Mouse (Mus musculus): ENCODE data around the gene Prkca. TPM values are rescaled to one million over a fixed set of nuclear protein-coding genes. Genes with fewer than 3 reads are reported as not detected.

Gene Prkca
- polyA plus RNA-seq, 1 experiment from 2014 or later = 7.6 TPM

DNA sequence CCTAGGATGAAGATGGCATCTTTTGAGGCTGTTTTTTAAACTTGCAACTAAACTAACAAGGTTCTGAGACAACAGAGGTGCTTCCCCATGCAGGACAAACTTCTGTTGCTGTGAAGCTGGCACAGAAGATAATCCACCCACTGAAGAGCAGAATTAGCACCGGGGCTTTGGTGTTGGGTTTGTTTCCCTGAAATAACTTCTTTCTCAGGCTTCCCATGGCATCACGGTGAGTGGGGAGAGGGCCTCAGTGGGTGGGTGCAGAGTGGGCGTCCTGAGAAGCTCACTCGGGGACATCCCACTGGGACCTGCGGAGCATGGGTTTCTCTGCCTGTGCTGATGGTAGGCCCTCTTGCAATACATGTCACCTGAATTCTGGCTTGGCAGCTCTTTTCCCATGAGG is 161.3 kb downstream of the Prkca start:
- Histone ChIP-seq H3K4me1 (replicated peaks) (peaks cover 18% of the 10 kb centered on the region), H3K36me3 (no peaks in the 10 kb centered on the region), H3K9ac (no peak overlapping the region), H3K9me3 (no peaks in the 10 kb centered on the region), H3K4me2 (no peak overlapping the region), H3K27me3 (no peaks in the 10 kb centered on the region), H3K4me3 (no peak overlapping the region), H3K27ac (replicated peaks) (no peak overlapping the region)
- WGBS = 84% methylated on average over 5 of the region's 5 CpGs
- ATAC-seq (ENCODE audit: low read depth) = no peak

DNA sequence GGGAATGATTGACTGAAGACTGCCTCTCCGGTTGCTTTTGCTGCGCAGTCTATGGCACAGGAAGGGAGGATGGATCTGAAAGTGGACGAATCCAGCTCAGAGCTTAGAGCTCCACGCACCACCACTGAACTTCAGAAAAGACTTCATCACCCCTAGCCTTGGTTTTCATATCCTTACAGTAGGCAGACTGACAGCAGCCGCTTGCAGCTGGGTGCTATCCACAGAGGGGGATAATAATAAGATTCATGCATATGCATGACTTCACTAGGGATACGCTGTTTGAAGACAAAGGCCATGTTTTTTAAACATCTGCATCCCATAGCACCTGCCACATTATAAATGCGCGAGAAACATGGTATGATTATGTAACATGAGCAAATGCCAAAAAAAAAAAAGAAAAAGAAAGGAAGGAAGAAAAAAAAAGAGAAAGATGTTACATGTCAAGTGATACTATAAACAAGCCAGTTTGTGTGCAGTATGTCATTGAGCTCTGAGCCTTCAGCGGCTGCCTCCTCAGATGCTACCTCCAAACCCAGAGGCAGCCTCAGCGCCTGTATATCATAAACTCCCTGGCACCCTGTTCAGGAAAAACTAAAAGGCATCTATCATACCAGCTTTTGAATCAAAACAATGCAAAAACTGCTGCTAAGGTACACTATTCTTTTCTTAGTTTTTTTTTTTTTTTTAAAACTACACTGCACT is 162.6 kb downstream of the Prkca start:
- peaks cover 18% of the 10 kb centered on the region for H3K4me1 ChIP-seq (replicated peaks)
- peak; percentile 72; the same call in 1 of the 2 replicates for ATAC-seq (ENCODE audit: low read depth)
- H3K27me3 ChIP-seq = no peaks in the 10 kb centered on the region
- peak overlapping the region; percentile 61; the same call in 1 of the 2 replicates for H3K27ac ChIP-seq (replicated peaks)
- no peak overlapping the region for H3K4me2 ChIP-seq
- H3K36me3 ChIP-seq = no peaks in the 10 kb centered on the region
- H3K9me3 ChIP-seq = no peaks in the 10 kb centered on the region
- 50% methylated on average over 10 of the region's 10 CpGs for WGBS
- H3K9ac ChIP-seq = no peak overlapping the region
- no peak overlapping the region for H3K4me3 ChIP-seq

GRCm38 (mm10) chr11:108178802-108179201 is 164.9 kb downstream of the Prkca start:
- Histone ChIP-seq H3K9ac (no peak overlapping the region), H3K4me1 (replicated peaks) (peaks cover 23% of the 10 kb centered on the region)
- no peak for ATAC-seq (ENCODE audit: low read depth)

DNA sequence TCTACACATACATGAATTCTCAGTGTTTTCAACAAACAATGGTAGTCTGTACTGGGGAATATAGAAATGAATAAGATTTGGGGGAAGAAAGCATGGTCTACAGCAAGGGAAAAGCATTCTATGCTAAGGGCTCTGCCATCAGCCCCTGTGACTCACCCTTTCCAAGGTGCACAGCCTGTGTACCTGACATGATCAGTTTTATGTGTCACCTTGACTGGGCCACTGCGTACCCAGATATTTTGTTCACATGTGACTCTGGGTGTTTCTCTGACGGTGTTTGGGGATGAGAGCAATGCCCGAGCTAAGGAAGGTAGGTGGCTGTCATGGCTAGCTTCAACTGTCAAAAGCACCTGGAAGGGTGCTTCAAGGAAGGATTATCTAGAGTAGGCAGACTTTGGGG is 165.5 kb downstream of the Prkca start:
- Histone ChIP-seq H3K9ac (no peak overlapping the region), H3K27me3 (no peaks in the 10 kb centered on the region), H3K36me3 (no peaks in the 10 kb centered on the region), H3K4me2 (no peak overlapping the region), H3K4me1 (replicated peaks) (peaks cover 24% of the 10 kb centered on the region), H3K27ac (replicated peaks) (no peak overlapping the region), H3K4me3 (no peak overlapping the region), H3K9me3 (no peaks in the 10 kb centered on the region)
- ATAC-seq (ENCODE audit: low read depth) = no peak
- 95% methylated on average over 3 of the region's 3 CpGs for WGBS

More at GRCm38 (mm10) chr11:108178802-108179201, 164.9 kb downstream of the Prkca start:
- Histone ChIP-seq H3K27ac (replicated peaks) (no peak overlapping the region), H3K4me2 (no peak overlapping the region), H3K4me3 (no peak overlapping the region), H3K9me3 (no peaks in the 10 kb centered on the region), H3K27me3 (no peaks in the 10 kb centered on the region), H3K36me3 (no peaks in the 10 kb centered on the region)
- WGBS = 83% methylated on average over 5 of the region's 5 CpGs

GRCm38 (mm10) chr11:108176715-108177114 is 167.0 kb downstream of the Prkca start:
- Histone ChIP-seq H3K36me3 (no peaks in the 10 kb centered on the region), H3K27ac (replicated peaks) (no peak overlapping the region), H3K9me3 (no peaks in the 10 kb centered on the region), H3K9ac (no peak overlapping the region), H3K4me1 (replicated peaks) (peaks cover 25% of the 10 kb centered on the region), H3K27me3 (no peaks in the 10 kb centered on the region), H3K4me2 (no peak overlapping the region), H3K4me3 (no peak overlapping the region)
- WGBS = 86% methylated on average over 5 of the region's 5 CpGs
- no peak for ATAC-seq (ENCODE audit: low read depth)

- 61% methylated on average over 5 of the region's 5 CpGs for WGBS
- H3K9me3 ChIP-seq = 0 out of 2 replicates have a peak, but pooled peaks cover 6% of the 10 kb centered on the region
- H3K4me3 ChIP-seq = no peak overlapping the region
- no peaks in the 10 kb centered on the region for H3K36me3 ChIP-seq
- H3K27me3 ChIP-seq = no peaks in the 10 kb centered on the region
- ATAC-seq (ENCODE audit: low read depth) = no peak
- peaks cover 11% of the 10 kb centered on the region for H3K4me1 ChIP-seq (replicated peaks)
- no peak overlapping the region for H3K9ac ChIP-seq
- H3K27ac ChIP-seq (replicated peaks) = no peak overlapping the region
- H3K4me2 ChIP-seq = no peak overlapping the region
Observed at GRCm38 (mm10) chr11:108171917-108172316, 171.8 kb downstream of the Prkca start.

- ATAC-seq (ENCODE audit: low read depth) = no peak
- Histone ChIP-seq H3K9ac (no peak overlapping the region), H3K4me2 (no peak overlapping the region), H3K4me1 (replicated peaks) (peaks cover 11% of the 10 kb centered on the region), H3K27me3 (no peaks in the 10 kb centered on the region), H3K27ac (replicated peaks) (no peak overlapping the region), H3K9me3 (0 out of 2 replicates have a peak, but pooled peaks cover 6% of the 10 kb centered on the region), H3K36me3 (no peaks in the 10 kb centered on the region), H3K4me3 (no peak overlapping the region)
- 91% methylated on average over 6 of the region's 6 CpGs for WGBS
Observed at GRCm38 (mm10) chr11:108171260-108171659, 172.5 kb downstream of the Prkca start.

GRCm38 (mm10) chr11:108170107-108170506 is 173.6 kb downstream of the Prkca start:
- no peak overlapping the region for H3K27ac ChIP-seq (replicated peaks)
- H3K4me2 ChIP-seq = no peak overlapping the region
- 0 out of 2 replicates have a peak, but pooled peaks cover 6% of the 10 kb centered on the region for H3K9me3 ChIP-seq
- no peaks in the 10 kb centered on the region for H3K27me3 ChIP-seq
- WGBS = 82% methylated on average over 3 of the region's 3 CpGs
- H3K36me3 ChIP-seq = no peaks in the 10 kb centered on the region
- H3K9ac ChIP-seq = no peak overlapping the region
- no peak overlapping the region for H3K4me3 ChIP-seq
- no peak for ATAC-seq (ENCODE audit: low read depth)
- peaks cover 11% of the 10 kb centered on the region for H3K4me1 ChIP-seq (replicated peaks)

DNA sequence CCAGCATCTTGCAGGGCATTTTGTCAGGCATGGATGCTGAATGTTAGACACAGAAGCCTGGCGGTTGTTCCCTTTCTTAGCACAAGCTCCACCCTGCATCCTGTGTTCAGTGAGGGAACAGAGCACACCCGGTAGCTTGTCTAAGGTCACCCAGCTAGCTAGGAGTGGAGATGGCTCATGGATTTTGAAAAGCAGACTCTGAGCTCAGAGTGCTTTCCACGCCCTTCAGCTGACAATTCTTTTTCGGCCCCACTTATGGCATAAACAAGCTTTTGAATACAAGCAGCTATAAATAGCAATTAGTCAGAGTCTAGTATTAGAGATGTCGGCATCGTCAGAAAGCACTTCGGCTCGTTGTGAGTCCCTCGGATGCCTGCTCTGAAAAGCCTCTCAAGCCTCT is 178.0 kb downstream of the Prkca start:
- ATAC-seq (ENCODE audit: low read depth) = no peak

GRCm38 (mm10) chr11:108162639-108163038 is 181.1 kb downstream of the Prkca start:
- no peak overlapping the region for H3K4me3 ChIP-seq
- no peaks in the 10 kb centered on the region for H3K36me3 ChIP-seq
- peaks cover 11% of the 10 kb centered on the region for H3K4me1 ChIP-seq (replicated peaks)
- H3K9me3 ChIP-seq = peaks cover 6% of the 10 kb centered on the region
- no peak overlapping the region for H3K9ac ChIP-seq
- 0 out of 2 replicates have a peak overlapping the region, but pooled peaks have one; percentile 28 for H3K27ac ChIP-seq (replicated peaks)
- ATAC-seq (ENCODE audit: low read depth) = no peak
- no peak overlapping the region for H3K4me2 ChIP-seq
- 86% methylated on average over 1 of the region's 1 CpGs for WGBS
- H3K27me3 ChIP-seq = no peaks in the 10 kb centered on the region

More for the DNA sequence above, 178.0 kb downstream of the Prkca start:
- H3K4me3 ChIP-seq = no peak overlapping the region
- no peak overlapping the region for H3K4me2 ChIP-seq
- no peaks in the 10 kb centered on the region for H3K36me3 ChIP-seq
- 69% methylated on average over 9 of the region's 9 CpGs for WGBS
- 0 out of 2 replicates have a peak overlapping the region, but pooled peaks have one; percentile 18 for H3K27ac ChIP-seq (replicated peaks)
- no peak overlapping the region for H3K9ac ChIP-seq
- no peaks in the 10 kb centered on the region for H3K27me3 ChIP-seq
- 0 out of 2 replicates have a peak, but pooled peaks cover 6% of the 10 kb centered on the region for H3K9me3 ChIP-seq
- H3K4me1 ChIP-seq (replicated peaks) = peaks cover 11% of the 10 kb centered on the region

DNA sequence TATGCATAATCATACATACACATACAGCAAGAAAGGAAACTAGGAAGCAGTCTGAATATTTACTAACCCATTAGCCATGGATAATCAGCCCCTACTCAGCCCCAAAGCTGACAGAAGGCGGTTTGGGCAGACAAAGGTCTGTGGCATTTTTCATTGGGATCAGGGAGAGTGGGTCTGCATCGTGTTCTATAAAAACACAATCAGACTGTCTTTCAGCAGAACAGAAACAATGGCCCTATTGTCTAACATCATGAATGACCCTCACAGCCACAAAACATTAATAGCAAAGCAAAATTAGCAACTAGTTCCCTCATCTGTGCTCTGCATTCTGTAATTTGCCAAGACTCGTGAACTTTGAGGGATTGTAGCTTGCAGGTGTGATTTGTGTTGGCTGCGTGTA is 181.6 kb downstream of the Prkca start:
- H3K27ac ChIP-seq (replicated peaks) = 0 out of 2 replicates have a peak overlapping the region, but pooled peaks have one; percentile 28

GRCm38 (mm10) chr11:108160056-108160455 is 183.7 kb downstream of the Prkca start:
- H3K4me3 ChIP-seq = no peak overlapping the region
- 87% methylated on average over 7 of the region's 7 CpGs for WGBS

More for the DNA sequence above, 181.6 kb downstream of the Prkca start:
- peaks cover 11% of the 10 kb centered on the region for H3K4me1 ChIP-seq (replicated peaks)
- ATAC-seq (ENCODE audit: low read depth) = no peak
- H3K9ac ChIP-seq = no peak overlapping the region
- no peaks in the 10 kb centered on the region for H3K36me3 ChIP-seq
- H3K4me3 ChIP-seq = no peak overlapping the region
- H3K4me2 ChIP-seq = no peak overlapping the region
- peaks cover 6% of the 10 kb centered on the region for H3K9me3 ChIP-seq
- 18% methylated on average over 4 of the region's 4 CpGs for WGBS
- H3K27me3 ChIP-seq = no peaks in the 10 kb centered on the region

More at GRCm38 (mm10) chr11:108160056-108160455, 183.7 kb downstream of the Prkca start:
- Histone ChIP-seq H3K27ac (replicated peaks) (no peak overlapping the region), H3K36me3 (no peaks in the 10 kb centered on the region), H3K4me2 (no peak overlapping the region), H3K9me3 (peaks cover 6% of the 10 kb centered on the region), H3K4me1 (replicated peaks) (peaks cover 11% of the 10 kb centered on the region), H3K9ac (no peak overlapping the region), H3K27me3 (no peaks in the 10 kb centered on the region)
- ATAC-seq (ENCODE audit: low read depth) = no peak
